Mouse (Mus musculus) MEL (cell line): Measurements from ENCODE around the gene Naa50. TPM values are rescaled to one million over a fixed set of nuclear protein-coding genes. Genes with fewer than 3 reads are reported as not detected.

Experiments used
- DNase-seq: peaks from one replicate; pipeline ENCODE4 v3.0.0; 2011; ENCODE audit warnings: low read depth, low spot score
- H3K27ac ChIP-seq: 2 replicates; pipeline ENCODE4 v1.5.1; 2012; ENCODE audit warnings: low read depth, mild to moderate bottlenecking, control low read depth, low read length, moderate library complexity; ENCODE audit not compliant: control insufficient read depth
- H3K27me3 ChIP-seq, 2 experiments: fragments of 150-350 bp in 1 of 2; sonication (generic) in 1 of 2; 2 replicates each; pipeline ENCODE4 v1.6.1; 2012; ENCODE audit warnings: low read length in 2 of 2, mild to moderate bottlenecking in 2 of 2, improper control_type of control experiment in 1 of 2, moderate library complexity in 1 of 2; ENCODE audit not compliant: insufficient read depth in 2 of 2, control insufficient read depth in 1 of 2
- H3K36me3 ChIP-seq, 2 experiments: 2 replicates each; pipeline ENCODE4 v1.6.1; 2012 to 2014; ENCODE audit warnings: low read length in 2 of 2, improper control_type of control experiment in 1 of 2, inconsistent platforms in 1 of 2, mild to moderate bottlenecking in 1 of 2; ENCODE audit not compliant: insufficient read depth in 2 of 2, control insufficient read depth in 1 of 2
- H3K4me1 ChIP-seq, 2 experiments: fragments of 150-350 bp in 1 of 2; sonication (generic) in 1 of 2; 2 replicates each; pipeline ENCODE4 v1.6.1; 2012; ENCODE audit warnings: low read length in 2 of 2, improper control_type of control experiment in 1 of 2, mild to moderate bottlenecking in 1 of 2; ENCODE audit not compliant: insufficient read depth in 2 of 2, control insufficient read depth in 1 of 2
- H3K4me3 ChIP-seq, 2 experiments: fragments of 150-350 bp in 1 of 2; sonication (generic) in 1 of 2; 2 replicates each; pipeline ENCODE4 v1.5.1; 2012; ENCODE audit warnings: low read depth in 2 of 2, low read length in 2 of 2, mild to moderate bottlenecking in 2 of 2, moderate library complexity in 2 of 2, control low read depth in 1 of 2, improper control_type of control experiment in 1 of 2; ENCODE audit not compliant: control insufficient read depth in 1 of 2, insufficient read depth in 1 of 2
- H3K79me2 ChIP-seq: 2 replicates; pipeline ENCODE4 v1.6.1; 2012; ENCODE audit warnings: mild to moderate bottlenecking, low read length, moderate library complexity; ENCODE audit not compliant: control insufficient read depth, poor library complexity, insufficient read depth
- H3K9ac ChIP-seq: 2 replicates; pipeline ENCODE4 v1.6.1; 2012; ENCODE audit warnings: low read depth, mild to moderate bottlenecking, control low read depth, low read length, moderate library complexity; ENCODE audit not compliant: control insufficient read depth, poor library complexity, severe bottlenecking
- H3K9me3 ChIP-seq: fragments of 150-350 bp; sonication (generic); replicated peaks from 2 replicates; pipeline ENCODE4 v1.6.1; 2012; ENCODE audit warnings: mild to moderate bottlenecking, low read length, improper control_type of control experiment, moderate library complexity; ENCODE audit not compliant: insufficient read depth
- CHD2 ChIP-seq: IDR thresholded peaks from 2 replicates; pipeline ENCODE4 v1.6.1; 2011; ENCODE audit warnings: low read length, improper control_type of control experiment
- CTCF ChIP-seq, 3 experiments: IDR thresholded peaks in 2 of 3; conservative IDR thresholded peaks in 1 of 3; 2 replicates each; pipeline ENCODE4 v1.5.1; 2011 to 2012; ENCODE audit warnings: low read length in 3 of 3, low read depth in 2 of 3, mild to moderate bottlenecking in 2 of 3, improper control_type of control experiment in 1 of 3, inconsistent platforms in 1 of 3, mixed read lengths in 1 of 3, moderate library complexity in 1 of 3; ENCODE audit not compliant: control insufficient read depth in 1 of 3, insufficient read depth in 1 of 3, poor library complexity in 1 of 3, severe bottlenecking in 1 of 3
- ELF1 ChIP-seq: IDR thresholded peaks from 2 replicates; pipeline ENCODE4 v1.6.1; 2014; ENCODE audit warnings: low read depth, mild to moderate bottlenecking, inconsistent platforms, low read length, improper control_type of control experiment, moderate library complexity
- GATA1 ChIP-seq: IDR thresholded peaks from 2 replicates; pipeline ENCODE4 v1.6.1; 2011; ENCODE audit warnings: low read depth, low read length, improper control_type of control experiment
- HCFC1 ChIP-seq: IDR thresholded peaks from 2 replicates; pipeline ENCODE4 v1.6.1; 2012; ENCODE audit warnings: low read depth, mild to moderate bottlenecking, inconsistent platforms, low read length, improper control_type of control experiment, moderate library complexity
- MAFK ChIP-seq: IDR thresholded peaks from 2 replicates; pipeline ENCODE4 v1.6.1; 2011; ENCODE audit warnings: low read depth, mild to moderate bottlenecking, low read length, improper control_type of control experiment, borderline replicate concordance
- MEF2A ChIP-seq: IDR thresholded peaks from 2 replicates; pipeline ENCODE4 v1.6.1; 2014; ENCODE audit warnings: low read depth, mild to moderate bottlenecking, inconsistent platforms, low read length, improper control_type of control experiment; ENCODE audit not compliant: poor library complexity, insufficient replicate concordance, severe bottlenecking; ENCODE audit errors: extremely low read depth
- MYB ChIP-seq: IDR thresholded peaks from 2 replicates; pipeline ENCODE4 v1.6.1; 2011; ENCODE audit warnings: mild to moderate bottlenecking, low read depth, low read length, improper control_type of control experiment
- NELFE ChIP-seq: IDR thresholded peaks from 2 replicates; pipeline ENCODE4 v1.6.1; 2011; ENCODE audit warnings: low read depth, low read length, improper control_type of control experiment
- NRF1 ChIP-seq: IDR thresholded peaks from 2 replicates; pipeline ENCODE4 v1.6.1; 2014; ENCODE audit warnings: low read depth, mild to moderate bottlenecking, inconsistent platforms, low read length, improper control_type of control experiment, moderate library complexity; ENCODE audit not compliant: poor library complexity, insufficient read depth, severe bottlenecking
- POLR2AphosphoS2 ChIP-seq: IDR thresholded peaks from 2 replicates; pipeline ENCODE4 v1.6.1; 2011; ENCODE audit warnings: low read length, improper control_type of control experiment
- RAD21 ChIP-seq: IDR thresholded peaks from 2 replicates; pipeline ENCODE4 v1.6.1; 2011; ENCODE audit warnings: mild to moderate bottlenecking, low read depth, low read length, improper control_type of control experiment
- TBP ChIP-seq: IDR thresholded peaks from 2 replicates; pipeline ENCODE4 v1.8.0; 2011; ENCODE audit warnings: low read depth, low read length, improper control_type of control experiment
- TCF12 ChIP-seq: IDR thresholded peaks from 2 replicates; pipeline ENCODE4 v1.6.1; 2014; ENCODE audit warnings: low read depth, mild to moderate bottlenecking, inconsistent platforms, low read length, improper control_type of control experiment, moderate library complexity
- UBTF ChIP-seq: IDR thresholded peaks from 2 replicates; pipeline ENCODE4 v1.6.1; 2012; ENCODE audit warnings: low read depth, mild to moderate bottlenecking, inconsistent platforms, low read length, improper control_type of control experiment, moderate library complexity, borderline replicate concordance; ENCODE audit not compliant: insufficient read depth
- USF2 ChIP-seq, 2 experiments: IDR thresholded peaks; 2 replicates each; pipeline ENCODE4 v1.6.1; 2011 to 2012; ENCODE audit warnings: improper control_type of control experiment in 2 of 2, low read length in 2 of 2, borderline replicate concordance in 1 of 2, inconsistent platforms in 1 of 2, low read depth in 1 of 2, mild to moderate bottlenecking in 1 of 2; ENCODE audit not compliant: insufficient read depth in 1 of 2
- ZC3H11A ChIP-seq: IDR thresholded peaks from 2 replicates; pipeline ENCODE4 v1.6.1; 2012; ENCODE audit warnings: low read depth, mild to moderate bottlenecking, inconsistent platforms, low read length, improper control_type of control experiment
- ZKSCAN1 ChIP-seq: IDR thresholded peaks from 2 replicates; pipeline ENCODE4 v1.6.1; 2012; ENCODE audit warnings: low read depth, mild to moderate bottlenecking, inconsistent platforms, low read length, improper control_type of control experiment, moderate library complexity
- ZMIZ1 ChIP-seq: IDR thresholded peaks from 2 replicates; pipeline ENCODE4 v1.6.1; 2012; ENCODE audit warnings: low read depth, mild to moderate bottlenecking, inconsistent platforms, low read length, improper control_type of control experiment, moderate library complexity
- ZNF384 ChIP-seq: IDR thresholded peaks from 2 replicates; pipeline ENCODE4 v1.6.1; 2012; ENCODE audit warnings: low read depth, mild to moderate bottlenecking, inconsistent platforms, low read length, improper control_type of control experiment
- polyA plus RNA-seq, 2 experiments: library from polyadenylated mRNA; stranded (reverse) in 1 of 2; unstranded in 1 of 2; fragments of >175 nt in 1 of 2; fragments of >200 nt in 1 of 2; gene quantifications; 2 replicates each; pipeline versions ENCODE4 v1.2.1 to v1.2.4; 2012; ENCODE audit warnings: low replicate concordance in 2 of 2, low read depth in 1 of 2; ENCODE audit not compliant: insufficient read length in 2 of 2, insufficient read depth in 1 of 2, missing spikeins in 1 of 2
- total RNA-seq: library from RNA; depleted of rRNA; stranded (reverse); fragments of 300-350 nt; gene quantifications from 2 replicates; pipeline ENCODE4 v1.2.3, GENCODE M21; 2012; rRNA removed

The Naa50 gene
- total and polyA plus RNA-seq, 3 experiments = 52.1 to 204 (median 90.4) TPM

DNA sequence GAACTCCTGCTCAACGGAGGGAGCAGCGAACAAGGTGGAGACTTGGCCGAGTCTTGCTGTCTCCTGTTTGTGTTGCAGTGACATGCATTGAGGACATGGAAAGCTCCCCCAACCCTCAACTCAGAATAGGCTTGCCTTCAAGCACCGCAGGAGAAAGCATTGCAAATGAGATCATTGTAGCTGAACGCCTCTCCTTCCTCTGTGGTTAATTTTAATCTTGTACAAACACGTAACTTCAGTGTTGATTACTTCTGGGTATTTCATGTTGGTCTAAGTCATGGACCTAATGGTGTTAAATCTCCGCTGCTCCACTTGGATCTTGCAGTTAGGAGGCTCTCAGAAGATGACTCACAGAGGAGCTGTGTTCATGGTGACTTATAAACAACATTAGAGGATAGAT is 73.1 kb downstream of the Naa50 start:
- H3K9ac ChIP-seq = no peak overlapping the region
- no peaks in the 10 kb centered on the region for H3K4me1 ChIP-seq
- DNase-seq = no peak
- peaks cover 0 to 1% of the 10 kb centered on the region in 2 experiments; a peak in 1 of 4 replicates for H3K36me3 ChIP-seq
- H3K27ac ChIP-seq = no peak overlapping the region
- no peaks in the 10 kb centered on the region for H3K79me2 ChIP-seq
- H3K4me3 ChIP-seq = no peak overlapping the region
- H3K9me3 ChIP-seq = no peaks in the 10 kb centered on the region
- no peaks in the 10 kb centered on the region for H3K27me3 ChIP-seq
- TF ChIP-seq CHD2 = no peak
- no peak for TF ChIP-seq POLR2AphosphoS2
- TF ChIP-seq HCFC1 = no peak
- TF ChIP-seq NRF1 = no peak
- TF ChIP-seq ZKSCAN1 = no peak
- no peak for TF ChIP-seq RAD21
- no peak for TF ChIP-seq TCF12
- TF ChIP-seq CTCF (IDR thresholded peaks at IDR 0.05 in 2 of 3, conservative IDR thresholded peaks at IDR 0.05 in 1 of 3; ENCODE audit: control insufficient read depth in 1 of 3, insufficient read depth in 1 of 3, low read depth in 2 of 3, low read length in 3 of 3, poor library complexity in 1 of 3, severe bottlenecking in 1 of 3) = no peak
- no peak for TF ChIP-seq ZNF384
- TF ChIP-seq GATA1 = no peak
- no peak for TF ChIP-seq ZMIZ1
- no peak for TF ChIP-seq USF2 (IDR thresholded peaks at IDR 0.05; ENCODE audit: borderline replicate concordance in 1 of 2, insufficient read depth in 1 of 2, low read depth in 1 of 2, low read length in 2 of 2)
- no peak for TF ChIP-seq TBP
- TF ChIP-seq MAFK = no peak
- no peak for TF ChIP-seq ZC3H11A
- no peak for TF ChIP-seq NELFE
- no peak for TF ChIP-seq MYB
- no peak for TF ChIP-seq ELF1
- TF ChIP-seq MEF2A = no peak
- TF ChIP-seq UBTF = no peak
- TF ChIP-seq, all 39 proteins: peak for 0

Other genes with a start within 250 kb of the Naa50 start
- 29.4 and 47.9 TPM in 2 replicates for gene Qtrt2, start 213.0 kb upstream of the Naa50 start, total RNA-seq
- 10 to 100 TPM; 37.6 to 68.4 TPM for gene Qtrt2, start 213.0 kb upstream of the Naa50 start, polyA plus RNA-seq
- 3.8 and 4.0 TPM in 2 replicates for gene Zdhhc23, start 160.0 kb upstream of the Naa50 start, total RNA-seq
- 10 to 100 TPM in 1 of 2 experiments, 1 to 10 TPM in 1; 7.8 to 53.3 TPM for gene Zdhhc23, start 160.0 kb upstream of the Naa50 start, polyA plus RNA-seq
- gene Gramd1c, start 76.5 kb upstream of the Naa50 start, total RNA-seq = 1.5 TPM in 2 replicates
- 1 to 10 TPM in 1 of 2 experiments, not detected in 1; 2.7 TPM for gene Gramd1c, start 76.5 kb upstream of the Naa50 start, polyA plus RNA-seq
- gene Atp6v1a, start 125 bp upstream of the Naa50 start, total RNA-seq = 34.9 and 42.5 TPM in 2 replicates
- gene Atp6v1a, start 125 bp upstream of the Naa50 start, polyA plus RNA-seq = 10 to 100 TPM in 1 of 2 experiments, not detected in 1; 38.5 TPM
- gene Usf3, start 33.4 kb downstream of the Naa50 start, total RNA-seq = 3.4 and 4.6 TPM in 2 replicates
- gene Usf3, start 33.4 kb downstream of the Naa50 start, polyA plus RNA-seq = 10 to 100 TPM; 11.0 to 89.6 TPM
- not detected in 2 replicates for gene Sidt1, start 193.4 kb downstream of the Naa50 start, total RNA-seq
- gene Sidt1, start 193.4 kb downstream of the Naa50 start, polyA plus RNA-seq = not detected
- gene Spice1, start 207.3 kb downstream of the Naa50 start, total RNA-seq = 14.4 and 14.8 TPM in 2 replicates
- gene Spice1, start 207.3 kb downstream of the Naa50 start, polyA plus RNA-seq = 10 to 100 TPM in 1 of 2 experiments, not detected in 1; 24.1 TPM